Mouse (Mus musculus) megakaryocyte, embryonic 14.5 days (primary cell): ENCODE data around the gene Fmo5. TPM values are rescaled to one million over a fixed set of nuclear protein-coding genes. Genes with fewer than 3 reads are reported as not detected.

Experiments used
- H3K27me3 ChIP-seq: replicated peaks from 2 replicates; pipeline ENCODE3; 2012; ENCODE audit warnings: inconsistent platforms
- H3K36me3 ChIP-seq: replicated peaks from 2 replicates; pipeline ENCODE3; 2012; ENCODE audit warnings: low read length, inconsistent platforms, mixed read lengths
- H3K4me1 ChIP-seq: 2 replicates; pipeline ENCODE4 v1.6.1; 2012; ENCODE audit warnings: inconsistent platforms
- H3K4me3 ChIP-seq: replicated peaks from 2 replicates; pipeline ENCODE3; 2012; ENCODE audit warnings: moderate library complexity, mild to moderate bottlenecking, inconsistent platforms
- H3K9me3 ChIP-seq: 2 replicates; pipeline ENCODE4 v1.6.1; 2012; ENCODE audit warnings: inconsistent platforms
- FLI1 ChIP-seq: IDR thresholded peaks from 2 replicates; pipeline ENCODE4 v1.6.1; 2012; ENCODE audit warnings: low read length, inconsistent platforms, mixed read lengths
- GATA1 ChIP-seq: IDR thresholded peaks from 3 replicates; pipeline ENCODE4 v1.6.1; 2012; ENCODE audit warnings: mixed read lengths, low read length, inconsistent platforms, borderline replicate concordance
- polyA plus RNA-seq: library from polyadenylated mRNA; stranded (reverse); fragments of >175 nt; gene quantifications from 2 replicates; pipeline ENCODE4 v1.2.3, GENCODE M21; 2012; ENCODE audit warnings: low replicate concordance; ENCODE audit not compliant: insufficient read depth

Gene Fmo5
- polyA plus RNA-seq, 1 experiment = 0.96 TPM

- H3K9me3 ChIP-seq = no peaks in the 10 kb centered on the region
- TF ChIP-seq GATA1 = no peak
- no peak overlapping the region for H3K4me3 ChIP-seq
- H3K4me1 ChIP-seq = peaks cover 13% of the 10 kb centered on the region
- no peaks in the 10 kb centered on the region for H3K36me3 ChIP-seq
- no peaks in the 10 kb centered on the region for H3K27me3 ChIP-seq
These were observed 2.1 kb downstream of the Fmo5 start for GRCm38 (mm10) chr3:97630746-97631145.

- H3K9me3 ChIP-seq = no peaks in the 10 kb centered on the region
- TF ChIP-seq FLI1 (no peak), GATA1 (no peak)
- H3K27me3 ChIP-seq = no peaks in the 10 kb centered on the region
- no peak overlapping the region for H3K4me3 ChIP-seq
- H3K4me1 ChIP-seq = peaks cover 13% of the 10 kb centered on the region
- H3K36me3 ChIP-seq = no peaks in the 10 kb centered on the region
These were observed 2.8 kb downstream of the Fmo5 start for GRCm38 (mm10) chr3:97631258-97631860.

GRCm38 (mm10) chr3:97633456-97633855, 4.9 kb downstream of the Fmo5 start:
- H3K4me3 ChIP-seq = no peak overlapping the region
- H3K36me3 ChIP-seq = no peaks in the 10 kb centered on the region
- no peaks in the 10 kb centered on the region for H3K9me3 ChIP-seq
- H3K4me1 ChIP-seq = peaks cover 7% of the 10 kb centered on the region
- TF ChIP-seq FLI1 = no peak
- H3K27me3 ChIP-seq = no peaks in the 10 kb centered on the region

GRCm38 (mm10) chr3:97634288-97634761, 5.7 kb downstream of the Fmo5 start:
- Histone ChIP-seq H3K27me3 (no peaks in the 10 kb centered on the region), H3K9me3 (no peaks in the 10 kb centered on the region), H3K4me1 (no peaks in the 10 kb centered on the region; the same call in 1 of the 2 replicates), H3K4me3 (no peak overlapping the region), H3K36me3 (no peaks in the 10 kb centered on the region)
- TF ChIP-seq GATA1 (no peak), FLI1 (no peak)

GRCm38 (mm10) chr3:97641396-97641795, 12.8 kb downstream of the Fmo5 start:
- TF ChIP-seq GATA1 = no peak
- TF ChIP-seq FLI1 = no peak
- no peak overlapping the region for H3K4me3 ChIP-seq
- no peaks in the 10 kb centered on the region for H3K36me3 ChIP-seq
- no peaks in the 10 kb centered on the region for H3K9me3 ChIP-seq
- no peaks in the 10 kb centered on the region for H3K4me1 ChIP-seq
- H3K27me3 ChIP-seq = no peaks in the 10 kb centered on the region

- H3K36me3 ChIP-seq = no peaks in the 10 kb centered on the region
- no peaks in the 10 kb centered on the region for H3K4me1 ChIP-seq
- TF ChIP-seq GATA1 (no peak), FLI1 (no peak)
- H3K9me3 ChIP-seq = no peaks in the 10 kb centered on the region
- no peaks in the 10 kb centered on the region for H3K27me3 ChIP-seq
- H3K4me3 ChIP-seq = no peak overlapping the region
These were observed 13.4 kb downstream of the Fmo5 start for GRCm38 (mm10) chr3:97642001-97642400.

- H3K4me3 ChIP-seq = no peak overlapping the region
- no peaks in the 10 kb centered on the region for H3K27me3 ChIP-seq
- H3K4me1 ChIP-seq = no peaks in the 10 kb centered on the region
- H3K36me3 ChIP-seq = no peaks in the 10 kb centered on the region
- no peak for TF ChIP-seq GATA1
- TF ChIP-seq FLI1 = no peak
- no peaks in the 10 kb centered on the region for H3K9me3 ChIP-seq
These were observed 19.9 kb downstream of the Fmo5 start for GRCm38 (mm10) chr3:97648518-97648917.

GRCm38 (mm10) chr3:97649022-97649421, 20.4 kb downstream of the Fmo5 start:
- TF ChIP-seq GATA1 = no peak
- TF ChIP-seq FLI1 = no peak
- no peaks in the 10 kb centered on the region for H3K4me1 ChIP-seq
- no peaks in the 10 kb centered on the region for H3K9me3 ChIP-seq
- H3K36me3 ChIP-seq = no peaks in the 10 kb centered on the region
- no peaks in the 10 kb centered on the region for H3K27me3 ChIP-seq
- H3K4me3 ChIP-seq = no peak overlapping the region

- Histone ChIP-seq H3K4me1 (no peaks in the 10 kb centered on the region), H3K36me3 (no peaks in the 10 kb centered on the region), H3K9me3 (peaks cover 3% of the 10 kb centered on the region), H3K4me3 (no peak overlapping the region), H3K27me3 (no peaks in the 10 kb centered on the region)
- no peak for TF ChIP-seq GATA1
- no peak for TF ChIP-seq FLI1
These were observed 20.9 kb downstream of the Fmo5 start for GRCm38 (mm10) chr3:97649469-97649868.

GRCm38 (mm10) chr3:97651604-97652003, 23.0 kb downstream of the Fmo5 start:
- Histone ChIP-seq H3K27me3 (no peaks in the 10 kb centered on the region), H3K4me3 (no peak overlapping the region), H3K36me3 (no peaks in the 10 kb centered on the region), H3K4me1 (no peaks in the 10 kb centered on the region), H3K9me3 (peaks cover 8% of the 10 kb centered on the region)
- TF ChIP-seq FLI1 = no peak
- no peak for TF ChIP-seq GATA1

- Histone ChIP-seq H3K4me1 (peaks cover 10% of the 10 kb centered on the region), H3K27me3 (no peaks in the 10 kb centered on the region), H3K4me3 (no peak overlapping the region), H3K9me3 (peaks cover 8% of the 10 kb centered on the region), H3K36me3 (no peaks in the 10 kb centered on the region)
- no peak for TF ChIP-seq GATA1
- no peak for TF ChIP-seq FLI1
These were observed 25.2 kb downstream of the Fmo5 start for GRCm38 (mm10) chr3:97653781-97654180.
